Mouse (Mus musculus) CD4-positive, CD25-positive, alpha-beta regulatory T cell, adult 9 weeks (primary cell): ENCODE results near the gene Mllt6. TPM values are rescaled to one million over a fixed set of nuclear protein-coding genes. Genes with fewer than 3 reads are reported as not detected.

Experiments used
- polyA plus RNA-seq: library from polyadenylated mRNA; unstranded; fragments of 100-300 nt; shearing (Covaris generic); gene quantifications from one replicate; pipeline ENCODE4 v1.2.1, GENCODE M21; 2017

Mllt6 gene
- polyA plus RNA-seq: 10.3 TPM

DNA sequence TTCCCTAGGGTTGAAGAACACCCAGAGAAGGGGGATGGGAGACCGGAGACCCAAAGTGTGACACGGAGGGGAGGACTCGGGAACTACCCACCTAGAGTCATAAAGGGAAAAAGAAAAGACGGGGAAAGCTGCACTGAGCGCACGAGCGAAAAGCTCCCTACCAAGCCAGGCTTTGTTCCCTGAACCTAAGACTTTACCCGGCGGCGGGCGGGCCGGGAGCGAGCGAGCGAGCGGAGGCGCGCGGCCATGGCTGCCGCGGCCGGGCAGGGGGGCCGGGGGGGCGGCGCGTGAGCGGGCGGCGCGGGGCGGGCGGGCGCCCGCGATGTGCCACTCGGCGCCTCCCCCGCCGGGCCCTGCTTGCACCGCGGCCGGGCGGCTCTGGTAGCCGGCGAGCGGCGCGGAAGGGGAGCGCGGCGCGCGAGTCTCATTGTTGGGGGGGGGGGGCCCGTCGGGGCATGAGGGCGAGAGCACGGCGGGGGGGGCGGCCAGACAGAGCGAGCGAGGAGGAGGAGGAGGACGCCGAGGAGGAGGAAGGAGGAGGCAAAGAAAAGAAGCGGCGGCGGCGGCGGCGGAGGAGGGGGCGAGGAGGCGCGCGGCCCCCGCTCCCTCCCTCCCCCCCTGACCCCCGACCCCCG lies at the start of gene Mllt6:
Gene Mllt6 (plus strand): TSS at position 522 of the 635 bp plus-strand sequence.

DNA sequence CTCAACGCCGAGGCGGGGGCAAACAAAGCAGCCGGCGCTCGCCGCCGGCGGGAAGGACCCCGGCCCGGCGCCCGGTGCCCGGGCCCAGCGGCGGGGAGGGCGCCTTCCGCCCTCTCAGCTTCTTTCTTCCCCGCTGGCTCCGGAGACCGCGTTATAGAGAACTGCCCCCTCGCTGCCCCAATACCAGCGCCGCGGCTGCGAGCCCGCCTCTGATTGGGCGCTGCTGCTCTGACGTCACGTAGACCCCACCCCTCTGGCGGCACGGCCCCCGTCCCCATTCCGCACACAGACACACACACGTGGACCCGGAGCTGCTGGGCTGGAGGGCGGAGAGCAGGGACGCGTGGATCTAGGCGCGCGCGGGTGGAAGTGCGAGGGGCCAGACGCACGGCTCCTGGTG lies 33.6 kb upstream of the Mllt6 start, which contains the start of gene Epop:
Gene Epop (minus strand): TSS at position 127 of the 400 bp plus-strand sequence.

DNA sequence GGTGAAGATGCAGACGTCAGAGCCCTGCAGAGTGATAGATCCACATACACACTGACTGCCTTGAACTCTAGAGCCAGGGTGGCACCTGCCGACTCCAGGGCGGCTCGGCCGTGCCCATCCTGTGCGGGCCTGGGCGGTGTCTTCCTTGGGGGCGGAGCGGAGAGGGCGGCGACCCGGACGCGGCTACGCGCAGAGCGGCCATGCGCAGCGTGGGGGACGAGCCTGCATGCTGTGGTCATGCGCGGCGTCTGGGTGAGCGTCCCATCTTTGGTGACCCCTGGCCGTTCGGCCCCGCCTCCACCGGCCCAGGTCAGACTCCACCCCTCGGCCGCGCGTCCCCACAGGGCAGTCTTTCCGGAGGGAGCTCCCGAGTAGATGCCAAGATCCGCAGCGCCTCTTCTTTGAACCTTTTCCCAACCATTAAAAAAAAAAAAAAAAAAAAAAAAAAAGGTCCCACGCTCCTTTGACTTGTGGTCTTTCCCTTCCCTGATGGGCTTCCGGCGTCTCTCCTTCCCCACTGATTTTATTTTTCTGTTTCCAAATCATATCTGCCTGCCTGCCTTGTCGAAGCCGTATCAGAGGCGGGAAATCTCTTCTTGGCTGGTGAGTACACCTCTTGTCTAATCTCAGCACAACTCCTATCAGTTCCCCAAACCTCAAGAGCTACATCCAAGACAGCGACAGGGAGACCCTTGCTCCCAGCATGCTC lies 22.6 kb downstream of the Mllt6 start, which contains the start of gene Cisd3:
Gene Cisd3 (plus strand): TSS at position 214 of the 709 bp plus-strand sequence.

DNA sequence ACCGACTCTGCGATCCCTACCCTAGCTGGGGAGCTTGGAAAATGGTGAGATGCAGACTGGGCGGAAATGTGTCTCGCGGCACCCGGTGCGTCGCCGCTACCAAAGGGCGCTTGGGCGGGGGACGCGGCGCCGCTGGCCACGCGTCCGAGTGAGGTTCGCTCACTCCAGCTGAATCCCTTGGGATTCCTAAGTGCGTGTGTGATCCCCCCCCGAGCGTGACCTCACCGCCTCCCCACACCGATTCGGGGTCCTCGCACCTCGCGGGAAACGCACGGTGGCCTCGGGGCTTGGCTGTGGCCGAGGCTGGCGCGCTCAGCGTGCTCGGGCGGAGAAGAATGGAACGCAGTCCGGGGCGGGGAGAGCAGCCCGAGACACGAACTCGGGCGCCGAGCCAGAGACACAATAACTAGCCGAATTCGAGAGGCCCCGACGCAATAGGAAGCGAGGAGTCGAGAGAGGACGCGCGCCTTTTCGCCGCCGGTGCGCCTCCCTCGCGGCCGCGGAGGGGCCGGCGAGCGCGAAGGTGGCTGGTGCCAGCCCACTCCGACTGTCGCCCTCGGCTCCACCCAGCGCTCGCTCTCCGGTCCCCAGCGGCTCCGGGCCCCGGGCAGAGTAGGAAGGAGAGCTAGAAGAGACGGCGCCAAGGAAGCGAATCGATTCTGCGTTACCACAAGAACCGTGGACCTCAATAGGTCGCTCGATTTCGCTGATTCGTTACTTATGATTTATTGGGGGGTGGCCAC lies 37.0 kb downstream of the Mllt6 start, which contains the start of gene Pcgf2:
Gene Pcgf2 (minus strand): TSS at position 495 of the 743 bp plus-strand sequence.

DNA sequence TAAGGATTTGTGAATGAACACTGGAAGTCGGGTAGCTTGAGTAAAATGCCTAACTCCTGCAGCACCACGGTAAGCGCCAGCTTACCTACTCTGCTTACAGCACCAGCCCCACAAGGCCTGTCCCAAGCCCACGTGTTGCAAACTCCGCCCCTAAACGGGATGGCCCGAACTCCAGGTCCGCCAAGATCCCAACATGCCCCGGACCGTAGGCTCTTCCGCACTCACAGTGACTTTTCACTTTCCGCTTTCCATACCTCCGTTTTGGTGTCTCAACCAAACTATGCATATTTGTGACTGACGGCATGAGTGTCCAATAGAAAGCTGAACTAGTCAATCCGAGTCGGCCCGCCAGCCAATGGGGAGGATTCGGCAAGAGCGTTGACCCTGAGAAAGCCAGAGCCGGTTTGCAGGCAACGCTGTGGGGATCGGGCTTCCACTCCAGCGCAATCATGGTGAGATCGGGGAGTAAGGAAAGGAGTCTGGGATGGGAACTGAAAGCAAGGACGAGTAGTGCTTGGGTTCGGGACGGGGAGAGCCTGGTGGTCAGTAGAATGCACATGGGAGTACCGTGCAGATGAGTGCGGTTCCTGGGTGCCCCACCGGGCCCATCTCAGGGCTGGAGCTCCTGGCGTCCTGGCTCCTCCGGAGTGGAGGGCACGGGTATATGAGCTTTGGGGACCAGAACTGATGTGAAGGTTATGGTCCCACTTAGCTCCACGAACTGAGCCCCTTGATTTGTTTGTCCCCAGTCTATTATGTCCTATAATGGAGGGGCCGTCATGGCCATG lies 40.0 kb downstream of the Mllt6 start, which contains the start of gene Psmb3:
Gene Psmb3 (plus strand): TSS at position 361 of the 788 bp plus-strand sequence.

Other genes starting within 250 kb of the Mllt6 start
- gene Arhgap23, start 247.9 kb upstream of the Mllt6 start, polyA plus RNA-seq: not detected
- gene 4933428G20Rik, start 163.1 kb upstream of the Mllt6 start, polyA plus RNA-seq: not detected
- gene Srcin1, start 87.2 kb upstream of the Mllt6 start, polyA plus RNA-seq: not detected
- gene Epop, start 33.7 kb upstream of the Mllt6 start, polyA plus RNA-seq: 0.73 TPM
- 93.6 TPM for gene Cisd3, start 22.4 kb downstream of the Mllt6 start, polyA plus RNA-seq
- 1.8 TPM for gene Pcgf2, start 37.1 kb downstream of the Mllt6 start, polyA plus RNA-seq
- gene Psmb3, start 40.0 kb downstream of the Mllt6 start, polyA plus RNA-seq: 537 TPM
- 2.0 TPM for gene Pip4k2b, start 81.3 kb downstream of the Mllt6 start, polyA plus RNA-seq
- gene Cwc25, start 103.1 kb downstream of the Mllt6 start, polyA plus RNA-seq: 32.5 TPM
- gene 1700001P01Rik, start 112.5 kb downstream of the Mllt6 start, polyA plus RNA-seq: not detected
- gene Rpl23, start 119.0 kb downstream of the Mllt6 start, polyA plus RNA-seq: 695 TPM
- gene Lasp1, start 135.6 kb downstream of the Mllt6 start, polyA plus RNA-seq: 240 TPM
- gene B230217C12Rik, start 177.4 kb downstream of the Mllt6 start, polyA plus RNA-seq: 0.77 TPM
- 1.1 TPM for gene Fbxo47, start 220.7 kb downstream of the Mllt6 start, polyA plus RNA-seq